Mouse (Mus musculus): Measurements from ENCODE around the gene AC109138.7.
"Not testable (repeated sequence)": the region's sequence is repeated elsewhere in the genome, so short reads cannot be mapped to it uniquely, and the experiment has no call there.

The AC109138.7 gene

DNA sequence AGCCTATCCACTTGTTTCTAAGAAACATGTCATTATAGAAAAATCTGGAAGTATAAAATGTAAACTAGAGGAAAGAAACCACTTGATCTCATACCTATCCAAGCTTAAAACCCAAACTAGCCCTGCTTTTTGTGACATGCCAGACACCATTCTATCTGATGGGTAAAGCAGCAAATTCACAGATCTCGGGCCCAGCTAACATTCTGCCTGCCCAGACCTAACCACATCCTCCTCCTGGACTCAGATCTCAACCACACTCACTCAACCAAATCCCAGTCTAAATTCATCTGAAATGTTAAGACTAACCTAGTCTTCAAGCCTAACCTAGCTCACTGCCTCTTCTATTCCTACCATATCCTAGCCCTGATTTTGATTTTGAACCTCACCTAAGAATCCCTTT lies 4.6 kb downstream of the AC109138.7 start:
- DNase-seq = no peak

DNA sequence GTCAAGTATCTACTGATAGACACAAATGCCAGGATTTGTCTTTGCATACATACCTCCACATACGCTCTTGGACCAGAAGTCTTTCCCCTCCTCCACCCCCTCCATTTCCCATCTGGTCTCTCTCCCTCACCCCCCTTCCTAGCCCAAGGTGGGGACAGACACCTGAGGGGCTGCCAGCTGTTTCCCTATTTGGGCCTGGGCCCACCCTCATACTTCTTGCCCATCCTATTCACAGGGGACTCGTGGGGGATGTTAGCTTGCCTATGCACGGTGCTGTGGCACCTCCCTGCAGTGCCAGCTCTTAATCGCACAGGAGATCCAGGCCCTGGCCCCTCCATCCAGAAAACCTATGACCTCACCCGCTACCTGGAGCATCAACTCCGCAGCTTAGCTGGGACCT lies 5.8 kb downstream of the AC109138.7 start:
- no peak for DNase-seq

DNA sequence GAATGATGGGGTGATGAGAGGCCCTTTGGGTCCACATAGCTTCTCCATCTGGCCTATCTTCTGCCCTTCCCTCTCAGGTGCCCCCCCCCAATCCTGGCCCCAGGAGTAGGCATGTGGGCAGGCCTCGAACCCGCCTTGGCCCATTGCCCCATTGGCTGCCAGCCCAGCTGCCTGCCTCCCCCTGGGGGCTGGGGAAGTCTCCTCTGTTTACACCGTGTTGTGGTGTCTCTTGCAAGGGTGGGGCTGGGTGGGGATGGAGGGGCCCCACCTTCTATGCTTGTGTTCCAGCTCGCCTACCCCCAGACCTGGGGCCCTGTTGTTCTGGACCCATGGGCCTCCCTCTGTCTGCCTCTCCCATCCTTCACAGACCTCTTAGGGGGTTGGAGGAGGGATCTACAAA lies 6.3 kb downstream of the AC109138.7 start:
- DNase-seq = peak; percentile 65 to 75

DNA sequence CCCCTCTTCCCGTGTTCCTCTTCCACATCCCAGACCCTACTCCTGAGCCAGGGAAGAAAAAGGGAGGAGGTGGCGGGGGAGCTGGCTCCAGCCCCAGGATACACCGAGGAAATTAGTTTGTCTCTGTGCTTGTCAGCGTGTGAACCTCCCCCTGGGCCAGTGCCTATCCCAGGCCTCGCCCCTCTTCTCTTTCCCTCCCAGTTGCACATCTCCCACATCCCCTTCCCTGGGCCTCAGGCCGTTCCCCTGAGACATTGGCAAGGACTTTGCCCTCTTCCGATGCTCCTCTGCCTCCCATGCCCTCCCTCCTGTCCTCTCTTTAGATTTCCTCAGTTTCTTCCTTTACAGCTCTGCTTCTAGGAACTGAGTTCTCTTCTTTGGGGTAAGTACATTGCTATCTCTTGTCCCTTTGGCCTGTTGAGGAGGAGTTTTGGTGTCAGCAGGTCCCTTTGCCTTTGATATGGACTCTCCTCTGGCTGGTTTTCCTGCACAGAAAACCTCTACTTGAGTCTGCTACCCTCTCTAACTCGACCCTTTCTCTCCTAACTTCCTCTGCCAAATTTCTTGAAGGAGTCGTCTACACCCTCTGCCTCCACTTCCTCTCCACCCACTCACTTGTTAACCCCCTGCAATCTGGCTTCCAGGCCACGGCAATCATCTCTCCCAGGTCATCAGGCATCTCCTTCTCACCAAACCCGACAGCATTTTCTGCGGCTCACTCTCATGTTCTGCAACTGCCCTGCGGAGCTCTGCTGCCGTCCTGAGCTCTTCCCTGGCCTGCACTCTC lies 7.0 kb downstream of the AC109138.7 start:
- DNase-seq = peak; percentile 64 to 75

- peak; percentile 52 to 75 for DNase-seq
These were observed 8.0 kb downstream of the AC109138.7 start for GRCm38 (mm10) chr19:4222165-4222564.

DNA sequence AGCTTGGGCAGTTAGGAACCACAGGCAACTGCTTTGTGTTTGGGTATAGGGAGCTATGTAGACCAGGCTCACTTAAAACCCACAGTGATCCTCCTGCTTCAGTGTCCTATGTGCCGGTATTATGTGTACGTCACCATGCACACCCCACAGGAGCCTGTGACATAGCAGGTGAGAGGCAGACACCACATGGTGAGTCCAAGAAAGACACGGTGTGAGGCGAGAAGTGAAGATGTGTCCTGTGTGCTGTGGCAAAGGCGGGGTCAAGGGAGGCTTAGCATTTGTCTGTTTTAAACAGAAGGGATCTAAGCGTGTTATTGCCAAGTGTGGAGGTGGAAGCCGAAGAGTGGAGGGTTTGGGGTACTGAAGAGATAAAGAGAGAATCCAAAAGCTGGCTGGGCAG lies 12.6 kb downstream of the AC109138.7 start:
- no peak for DNase-seq

DNA sequence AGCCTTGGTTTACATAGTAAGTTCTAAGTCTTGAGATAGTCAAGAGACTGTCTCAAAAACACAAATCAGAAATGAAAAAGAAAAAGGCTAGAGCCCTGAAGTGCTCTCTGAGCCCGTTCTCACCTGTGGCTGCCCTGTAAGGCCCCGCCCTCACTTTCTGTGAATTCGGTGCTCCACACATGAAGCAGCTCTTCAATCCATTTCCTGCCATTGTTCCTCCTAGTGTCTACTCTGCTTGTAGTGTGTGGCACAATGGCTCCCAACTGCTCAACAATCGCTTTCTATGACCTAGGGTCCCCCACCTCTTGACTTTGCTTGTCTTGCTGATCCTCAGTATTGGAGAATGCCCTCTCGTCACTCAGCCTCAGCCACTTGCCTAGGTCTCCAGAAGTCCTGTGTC lies 13.3 kb downstream of the AC109138.7 start:
- no peak for DNase-seq

DNA sequence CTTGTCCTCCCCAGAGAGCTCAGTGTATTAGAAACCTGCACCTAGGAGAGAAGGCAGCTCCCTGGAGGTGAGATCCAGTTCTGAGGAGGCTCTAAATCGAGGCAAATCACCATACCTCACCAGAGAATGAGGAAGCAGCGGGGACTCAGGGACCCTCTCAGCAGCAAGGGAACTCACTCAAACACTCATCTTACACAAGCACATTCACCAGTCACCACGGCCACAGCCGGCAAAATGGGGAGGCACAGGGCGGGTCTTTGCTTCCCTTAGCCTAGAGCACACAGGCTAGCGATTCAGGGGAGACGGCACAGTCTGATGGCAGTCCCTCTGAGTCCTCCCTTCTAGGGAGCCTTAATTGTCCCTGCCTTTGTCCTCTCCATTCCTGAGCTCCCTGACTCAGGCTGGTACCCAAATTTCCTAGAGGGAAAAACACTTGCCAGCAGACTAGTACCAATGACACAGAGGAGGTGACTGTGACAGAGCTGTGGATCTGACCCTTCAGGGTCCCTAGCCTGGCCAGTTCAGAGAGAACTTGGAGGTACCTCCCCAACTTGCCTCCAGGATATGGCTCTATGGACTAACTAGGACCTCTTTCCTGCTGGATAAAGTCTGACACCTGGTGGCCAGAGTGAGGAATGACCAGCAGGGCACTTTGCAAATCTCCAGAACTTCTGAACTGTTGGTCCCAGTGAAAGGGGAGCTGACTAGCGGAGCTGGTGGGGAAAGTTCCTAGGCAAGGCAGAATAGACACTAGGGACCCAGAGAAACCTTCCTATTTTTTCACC lies 13.9 kb downstream of the AC109138.7 start:
- peak; percentile 70 to 88 for DNase-seq

GRCm38 (mm10) chr19:4228891-4229290 lies 14.7 kb downstream of the AC109138.7 start:
- DNase-seq = no peak

- no peak for DNase-seq
These were observed 15.4 kb downstream of the AC109138.7 start for GRCm38 (mm10) chr19:4229451-4230076.

GRCm38 (mm10) chr19:4230415-4230814 lies 16.3 kb downstream of the AC109138.7 start:
- no peak for DNase-seq

DNA sequence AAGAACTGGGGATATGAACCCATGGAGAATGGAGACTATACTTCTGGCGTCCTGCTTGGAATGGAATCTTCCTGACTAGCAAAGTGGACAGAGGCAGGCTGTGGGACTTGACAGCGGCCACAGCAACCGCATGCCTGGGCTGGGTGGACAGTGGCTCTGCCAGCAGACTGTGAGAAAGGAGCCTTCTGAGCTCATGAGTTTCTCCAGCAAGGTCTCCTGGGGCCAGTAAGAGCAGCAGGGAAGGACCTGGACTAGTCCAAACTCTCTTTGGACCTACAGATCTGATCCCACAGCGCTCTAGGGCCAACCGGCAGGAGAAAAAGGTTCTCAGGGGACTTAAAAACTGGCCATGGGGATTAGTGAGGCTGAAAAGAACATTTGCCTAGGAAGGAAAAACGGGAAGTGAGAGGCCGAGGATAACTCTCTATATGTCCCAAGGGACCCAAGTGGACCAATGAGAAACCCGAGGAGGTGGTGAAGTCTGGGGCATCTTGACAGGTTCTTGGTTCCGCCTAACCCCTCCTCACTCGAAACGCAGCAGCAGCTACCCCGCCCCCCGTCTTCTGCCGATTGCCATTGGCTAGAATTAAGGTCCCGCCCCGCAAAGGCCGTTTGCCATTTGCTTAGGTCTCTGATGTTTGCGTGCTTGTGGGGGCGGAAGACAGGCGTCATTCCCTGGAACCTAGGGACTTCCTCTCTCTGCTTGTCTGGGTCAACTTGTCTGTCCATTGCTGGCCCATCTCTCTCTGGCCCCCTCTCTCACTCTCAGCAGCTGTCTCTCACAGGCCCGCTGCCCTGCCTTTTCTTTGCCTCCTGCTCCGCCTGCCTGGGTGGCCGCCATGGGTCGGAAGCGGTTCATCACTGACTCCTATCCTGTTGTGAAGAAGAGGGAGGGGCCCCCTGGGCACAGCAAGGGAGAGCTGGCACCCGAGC lies 17.4 kb downstream of the AC109138.7 start, which contains the start of gene Pold4:
Gene Pold4 (plus strand): TSS at position 647 of the 933 bp plus-strand sequence.
- peak; percentile 98 for DNase-seq

- DNase-seq = no peak
These were observed 18.0 kb downstream of the AC109138.7 start for GRCm38 (mm10) chr19:4232186-4232572.

- DNase-seq = no peak
These were observed 18.5 kb downstream of the AC109138.7 start for GRCm38 (mm10) chr19:4232651-4233050.

- no peak for DNase-seq
These were observed 20.4 kb downstream of the AC109138.7 start for GRCm38 (mm10) chr19:4234548-4234947.

DNA sequence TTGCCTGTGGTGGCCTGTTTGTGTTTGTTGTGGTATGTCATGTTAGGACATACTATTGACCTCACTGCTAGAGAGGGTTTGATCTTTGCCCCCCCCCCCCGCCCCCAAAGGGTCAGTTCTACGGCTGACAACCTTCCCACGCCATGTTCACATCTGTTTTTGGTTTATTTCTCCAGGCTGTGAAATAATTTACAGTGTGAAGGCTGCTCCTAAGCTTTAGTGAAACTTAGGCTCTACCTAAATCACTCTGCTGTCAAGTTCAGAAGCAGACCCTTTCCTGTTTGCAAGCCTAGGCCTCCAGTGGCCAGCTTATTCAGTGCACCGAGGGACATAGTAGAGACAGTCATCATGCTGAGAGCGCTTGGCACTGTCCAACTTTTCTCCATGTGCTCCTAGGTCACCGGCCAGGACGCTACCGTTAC lies 26.1 kb downstream of the AC109138.7 start:
- no peak for DNase-seq

GRCm38 (mm10) chr19:4242416-4242815 lies 28.3 kb downstream of the AC109138.7 start:
- DNase-seq = no peak

DNA sequence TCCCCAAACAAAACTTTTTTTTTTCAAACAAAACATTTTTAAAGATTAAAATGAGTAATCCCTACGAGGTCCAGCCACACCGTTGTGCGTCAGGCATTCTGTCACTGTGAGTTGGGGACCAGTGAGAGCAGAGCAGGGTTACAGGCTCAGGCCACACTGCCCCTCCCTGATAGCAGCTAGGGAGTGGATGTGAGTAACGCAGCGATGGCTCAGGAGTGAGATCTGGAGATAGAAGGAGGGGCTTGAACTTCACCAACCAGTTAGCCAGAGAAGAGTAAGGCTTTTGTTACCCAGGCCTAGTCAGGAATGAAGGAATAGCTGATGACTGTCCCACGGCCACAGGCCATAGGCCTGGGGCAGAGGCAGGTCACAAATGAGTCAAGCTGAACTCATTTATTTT lies 30.6 kb downstream of the AC109138.7 start:
- DNase-seq = no peak

- no peak for DNase-seq
These were observed 32.9 kb downstream of the AC109138.7 start for GRCm38 (mm10) chr19:4247010-4247409.

GRCm38 (mm10) chr19:4248683-4249082 lies 34.5 kb downstream of the AC109138.7 start:
- not testable (repeated sequence) for DNase-seq

DNA sequence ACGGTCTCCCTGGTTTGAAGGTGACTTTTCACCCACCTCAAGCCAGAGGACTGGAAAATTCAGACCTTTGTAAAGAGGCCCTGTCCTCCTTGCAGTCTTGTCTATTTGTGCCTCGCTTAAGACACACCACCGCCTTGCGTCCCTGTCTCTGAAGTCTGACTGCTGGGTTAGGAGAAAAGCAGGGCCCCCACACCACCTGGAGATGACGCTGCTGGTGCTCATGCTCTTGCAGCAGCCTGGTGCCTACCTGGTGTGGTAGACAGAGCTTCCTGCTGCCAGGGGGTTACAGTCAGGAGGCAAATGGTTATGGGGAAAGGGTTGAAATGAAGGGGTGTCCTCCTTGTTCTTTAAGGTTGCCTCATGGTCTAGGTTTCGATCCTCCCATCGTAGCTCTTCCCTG lies 40.1 kb downstream of the AC109138.7 start:
- no peak for DNase-seq

GRCm38 (mm10) chr19:4255583-4256162 lies 41.5 kb downstream of the AC109138.7 start:
- no peak for DNase-seq
